Mouse (Mus musculus) neutrophil, adult 5-6 weeks (primary cell): ENCODE measurements around the gene Slc39a2. TPM values are rescaled to one million over a fixed set of nuclear protein-coding genes. Genes with fewer than 3 reads are reported as not detected.

Experiments
- ATAC-seq: fragments of 151-379, 151-347 bp; 2 replicates; pipeline ENCODE4 v1.8.0; 2017; ENCODE audit warnings: mild to moderate bottlenecking, moderate TSS enrichment; ENCODE audit not compliant: insufficient number of reproducible peaks, poor library complexity, low FRiP score, severe bottlenecking; ENCODE audit errors: extremely low read depth
- total RNA-seq: library from RNA; stranded (forward); fragments of 200-1000 nt; gene quantifications from 2 replicates; pipeline ENCODE4 v1.2.3, GENCODE M21; 2017

Gene Slc39a2
- total RNA-seq, 1 experiment from 2014 or later = 0.58 TPM

DNA sequence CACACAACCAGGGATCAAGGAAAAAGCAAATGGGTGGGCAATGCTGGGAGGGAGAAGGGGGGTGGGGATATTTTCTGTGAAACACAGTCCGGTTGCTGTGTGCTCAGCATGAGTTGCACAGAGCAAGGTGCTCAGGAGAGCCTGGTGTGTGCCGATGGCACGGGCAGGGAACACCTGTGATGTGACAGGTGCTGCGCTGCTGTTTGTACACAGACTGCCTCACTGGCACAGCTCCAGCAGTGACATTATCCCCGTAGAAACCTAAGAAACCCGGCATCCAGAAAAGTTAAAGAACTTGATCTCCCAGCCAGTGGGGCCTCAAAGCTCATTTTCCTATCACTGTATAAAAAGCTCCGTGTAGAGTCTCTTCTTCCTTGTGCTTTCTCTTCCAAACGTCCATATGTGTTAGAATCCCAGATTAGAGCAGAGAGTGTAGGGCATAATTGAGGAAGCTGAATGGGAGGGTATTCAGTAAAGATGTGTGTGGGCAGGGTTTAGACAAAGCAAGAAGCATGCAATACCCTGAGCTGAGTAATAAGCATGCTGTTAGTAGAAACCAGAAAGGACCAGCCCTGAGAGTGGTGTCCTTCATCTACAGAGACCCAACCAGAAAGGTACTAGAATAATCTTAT, 4.0 kb downstream of the Slc39a2 start:
- ATAC-seq = no peak

DNA sequence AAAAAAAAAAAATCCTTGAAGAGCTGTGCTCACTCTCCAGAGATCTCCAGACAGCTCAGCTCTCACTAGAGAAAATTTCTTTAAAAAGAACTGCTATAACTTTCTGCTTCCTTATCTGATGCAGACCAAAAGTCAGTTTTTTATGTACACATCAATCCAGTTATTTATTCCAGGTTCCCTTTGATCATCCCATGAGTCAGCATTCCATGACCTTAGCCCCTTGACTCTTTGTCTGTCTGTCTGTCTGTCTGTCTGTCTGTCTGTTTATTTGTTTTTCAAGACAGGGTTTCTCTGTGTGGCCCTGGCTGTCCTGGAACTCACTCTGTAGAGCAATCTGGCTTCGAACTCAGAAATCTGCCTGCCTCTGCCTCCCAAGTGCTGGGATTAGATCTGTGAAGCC, 6.7 kb downstream of the Slc39a2 start:
- no peak for ATAC-seq

DNA sequence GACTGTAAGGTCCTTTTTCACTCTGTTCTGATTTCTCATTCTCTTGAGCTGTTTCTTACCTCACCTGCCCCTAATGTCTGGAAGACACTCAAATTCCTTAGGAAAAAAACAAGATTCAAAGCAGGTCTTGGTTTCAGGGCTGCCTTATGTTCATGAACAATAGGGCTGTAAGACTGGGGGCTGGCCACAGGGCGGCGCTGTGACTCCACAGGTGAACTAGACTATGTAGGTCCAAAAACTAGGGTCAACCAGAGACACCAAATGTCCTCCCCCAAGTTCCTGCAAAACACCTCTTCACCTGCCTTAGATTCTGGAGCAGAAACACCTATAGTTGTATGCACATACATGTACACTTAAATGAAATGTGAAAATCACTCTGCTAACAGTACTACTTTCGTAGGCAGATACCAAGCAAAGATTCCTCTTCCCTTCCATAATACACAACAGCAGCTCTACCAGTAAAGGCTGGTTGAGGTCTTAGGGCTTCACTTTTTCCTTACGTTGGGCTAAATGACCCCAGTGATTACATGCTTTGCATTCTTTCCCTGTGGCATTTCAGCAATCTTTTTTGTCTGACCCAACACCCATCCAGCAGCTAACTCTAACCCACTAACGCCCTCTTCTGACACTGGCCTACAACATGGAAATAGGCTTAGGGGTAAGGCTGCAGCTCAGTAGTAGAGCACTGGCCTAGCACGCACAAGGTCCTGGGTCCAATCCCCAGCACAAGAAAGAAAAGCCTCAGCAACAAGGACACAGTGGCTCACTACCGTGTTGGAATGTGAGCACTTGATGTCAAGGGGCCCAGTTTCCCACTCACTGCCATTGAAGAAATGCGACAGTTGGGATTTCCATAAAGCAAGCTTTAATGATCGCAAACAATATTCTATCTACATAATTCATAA, 10.4 kb downstream of the Slc39a2 start:
- peak; percentile 55; the same call in 1 of the 2 replicates for ATAC-seq

DNA sequence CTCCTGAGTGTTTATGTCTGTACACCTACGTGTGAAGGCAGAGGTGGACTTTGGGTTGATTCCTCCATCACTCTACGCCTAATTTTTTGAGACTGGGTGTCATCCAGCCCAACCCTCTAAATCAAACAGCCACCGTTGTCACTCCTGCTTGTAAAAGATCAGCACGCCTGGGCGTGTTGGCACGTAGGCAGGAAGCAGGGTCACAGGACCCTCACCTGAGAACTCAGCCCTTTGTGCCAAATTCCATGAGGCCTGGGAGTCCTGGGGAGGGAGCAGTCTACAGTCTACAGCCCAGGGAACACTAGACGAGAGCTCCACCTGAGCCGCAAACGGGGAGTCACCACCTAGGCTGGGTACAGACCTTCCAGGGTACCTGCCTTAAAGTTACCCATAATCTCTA, 11.1 kb downstream of the Slc39a2 start:
- no peak for ATAC-seq

DNA sequence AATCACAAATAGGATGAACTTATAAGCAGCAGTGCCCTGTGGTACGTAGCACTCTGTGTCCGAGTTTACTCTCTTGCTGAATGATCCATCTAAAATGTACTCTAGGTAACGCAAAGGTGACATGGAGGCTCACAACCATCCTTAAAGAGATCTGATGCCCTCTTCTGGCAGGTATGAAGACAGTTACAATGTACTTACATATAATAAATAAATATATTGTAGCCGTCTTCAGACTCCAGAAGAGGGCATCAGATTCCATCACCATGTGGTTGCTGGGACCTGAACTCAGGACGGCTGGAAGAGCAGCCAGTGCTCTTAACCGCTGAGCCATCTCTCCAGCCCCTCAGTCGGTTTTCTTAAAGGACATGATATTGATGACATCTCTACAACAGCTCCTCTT, 12.0 kb downstream of the Slc39a2 start:
- no peak for ATAC-seq

DNA sequence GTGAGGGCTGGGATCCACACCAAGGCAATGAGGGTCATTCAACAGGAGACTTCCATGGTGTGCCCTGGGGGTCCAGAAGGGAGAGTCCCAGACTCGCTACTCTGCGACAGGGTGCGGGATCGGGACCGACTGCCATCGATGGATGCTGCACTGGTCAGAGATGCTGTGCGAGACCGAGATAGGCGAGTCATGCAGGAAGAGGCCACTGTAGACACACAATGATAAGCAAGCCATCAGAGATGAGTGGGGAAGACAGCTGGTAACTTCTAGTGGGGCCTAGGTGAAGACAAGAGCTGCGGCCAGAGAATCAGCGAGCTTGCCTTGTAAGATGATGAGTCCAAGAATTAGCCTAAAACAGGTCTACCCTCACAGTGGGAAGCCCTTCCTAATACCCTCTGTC, 13.4 kb downstream of the Slc39a2 start:
- ATAC-seq = no peak

DNA sequence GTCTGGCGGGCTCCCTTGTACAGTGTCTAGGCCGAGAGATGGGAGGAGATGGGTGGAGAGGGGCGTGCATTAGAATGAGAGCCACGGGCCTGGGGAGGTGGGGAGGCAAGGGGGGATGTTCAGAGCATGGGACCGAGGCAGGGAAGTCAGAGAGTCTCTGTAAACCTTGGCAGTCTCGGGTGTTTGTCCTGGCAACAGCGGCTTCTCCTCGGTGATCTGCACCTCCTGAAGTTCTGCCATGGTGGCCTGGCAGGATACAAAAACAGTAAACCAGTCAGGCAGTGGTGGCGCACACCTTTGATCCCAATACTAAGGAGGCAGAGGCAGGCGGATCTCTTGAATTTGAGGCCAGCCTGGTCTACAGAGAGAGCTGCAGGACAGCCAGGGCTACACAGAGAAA, 18.6 kb downstream of the Slc39a2 start:
- no peak for ATAC-seq

DNA sequence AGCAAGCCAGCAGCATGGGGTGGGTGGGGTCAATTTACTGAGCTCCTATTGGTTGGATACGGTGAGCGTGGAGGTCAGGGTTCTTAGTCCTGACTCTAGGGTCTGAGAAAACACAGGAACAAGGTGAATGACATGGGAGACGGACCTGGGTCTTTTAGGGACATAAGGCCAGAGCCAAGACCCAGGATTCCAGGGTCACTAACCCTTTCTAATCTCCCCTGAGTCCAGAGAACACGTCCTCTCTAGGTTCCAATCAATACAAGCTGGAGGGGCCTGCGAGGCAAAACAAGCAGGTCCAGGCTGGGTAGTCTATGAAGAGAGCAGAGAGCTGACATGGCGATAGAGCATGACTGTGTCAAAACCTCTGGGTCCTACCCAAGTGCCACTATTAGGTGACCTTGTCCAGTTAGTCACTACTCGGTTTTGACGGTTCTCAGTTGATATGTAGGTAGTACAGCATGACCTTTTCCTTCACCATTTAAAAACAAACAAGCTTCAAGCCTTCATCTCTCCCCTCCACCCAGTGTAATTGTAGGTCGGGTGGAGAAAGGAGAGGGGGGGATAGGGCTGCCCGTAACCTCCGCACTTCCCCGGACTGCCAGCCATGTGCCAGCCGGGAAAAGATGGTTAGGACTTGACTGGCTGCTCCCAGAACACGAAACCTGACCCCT, 19.8 kb downstream of the Slc39a2 start:
- no peak for ATAC-seq

DNA sequence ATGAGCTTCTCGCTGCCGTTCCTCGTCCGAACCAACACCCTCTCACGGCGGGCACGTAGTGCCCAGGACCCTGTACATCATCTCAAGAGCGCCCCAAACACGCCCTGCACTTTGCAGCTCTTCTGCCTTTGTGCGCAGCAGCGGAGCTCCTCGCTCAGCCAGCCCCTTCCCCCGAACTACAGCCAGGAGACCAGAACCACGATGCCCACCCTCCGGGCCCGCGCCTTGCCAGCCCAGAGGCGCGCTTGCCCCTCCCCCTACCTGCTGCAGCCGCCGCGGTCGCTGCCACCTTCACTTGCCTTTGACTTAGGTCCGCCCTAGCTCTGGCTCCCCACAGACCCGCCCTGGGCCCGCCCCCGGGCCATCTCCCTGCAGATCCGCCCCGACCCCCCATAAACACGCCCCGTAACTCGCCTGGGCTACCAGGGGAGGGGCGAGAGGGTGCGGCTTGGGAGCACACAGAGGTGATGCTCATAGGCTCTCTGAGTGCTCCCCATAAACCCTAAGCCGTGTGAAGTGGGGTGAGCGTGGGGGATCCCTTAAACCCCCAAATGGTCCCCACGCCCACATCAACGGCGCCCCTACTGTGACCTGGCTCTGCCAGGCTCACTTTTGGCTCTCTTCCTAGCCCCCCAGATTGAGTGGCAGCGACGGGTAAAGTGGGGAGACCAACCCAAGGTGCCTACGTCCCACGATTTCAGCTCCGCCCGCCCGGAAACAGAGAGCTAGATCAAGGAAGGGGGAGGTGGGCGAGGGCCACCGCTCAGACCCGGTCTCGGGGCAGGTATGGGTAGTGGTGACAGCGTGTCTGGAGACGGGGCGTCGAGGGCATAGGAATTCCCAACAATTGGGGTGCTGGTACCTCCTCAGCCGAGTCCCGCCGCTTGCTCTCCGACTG, 20.6 kb downstream of the Slc39a2 start:
- peak; percentile 61 for ATAC-seq

DNA sequence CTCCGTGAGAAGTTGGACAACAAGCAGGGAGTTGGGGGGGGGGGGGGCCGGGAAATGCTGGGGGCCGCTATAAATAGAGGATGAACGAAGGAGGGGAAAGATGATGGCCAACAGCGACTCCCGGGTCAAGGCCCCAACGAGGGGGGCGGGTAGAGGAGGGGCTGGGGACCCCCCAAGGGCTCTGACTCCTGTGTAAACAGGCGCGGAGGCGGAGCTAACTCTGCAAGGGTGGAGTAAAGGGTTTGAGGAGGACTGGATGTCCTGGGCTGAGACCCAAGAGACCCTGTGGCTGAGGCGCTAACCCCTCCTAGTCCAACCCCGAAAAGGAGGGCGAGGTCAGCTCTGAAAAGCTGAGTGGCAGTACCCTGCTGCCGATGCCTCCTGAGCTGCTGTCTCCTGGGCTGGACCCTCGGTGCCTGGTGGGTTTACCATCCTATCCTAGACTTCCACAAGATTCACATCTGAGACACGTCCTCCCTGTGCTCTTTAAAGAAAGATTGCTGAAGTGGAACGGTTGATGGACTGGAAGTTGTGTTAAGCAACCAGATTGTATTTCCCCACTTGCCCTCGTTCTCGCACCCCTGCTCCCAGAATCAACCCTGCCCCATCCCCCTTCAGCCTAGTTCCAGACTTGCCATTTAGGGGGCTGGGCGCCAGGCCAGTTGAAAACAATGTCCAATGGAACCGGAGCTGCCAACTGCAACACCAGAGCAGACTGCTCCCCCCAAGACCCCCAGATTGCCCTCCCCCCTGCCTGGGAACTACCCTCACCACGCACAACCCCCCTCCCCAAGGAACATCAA, 21.5 kb downstream of the Slc39a2 start, which contains the start of gene Ndrg2:
TSS of gene Ndrg2 (minus strand) at position 199 of the 803 bp plus-strand sequence.
- no peak for ATAC-seq

DNA sequence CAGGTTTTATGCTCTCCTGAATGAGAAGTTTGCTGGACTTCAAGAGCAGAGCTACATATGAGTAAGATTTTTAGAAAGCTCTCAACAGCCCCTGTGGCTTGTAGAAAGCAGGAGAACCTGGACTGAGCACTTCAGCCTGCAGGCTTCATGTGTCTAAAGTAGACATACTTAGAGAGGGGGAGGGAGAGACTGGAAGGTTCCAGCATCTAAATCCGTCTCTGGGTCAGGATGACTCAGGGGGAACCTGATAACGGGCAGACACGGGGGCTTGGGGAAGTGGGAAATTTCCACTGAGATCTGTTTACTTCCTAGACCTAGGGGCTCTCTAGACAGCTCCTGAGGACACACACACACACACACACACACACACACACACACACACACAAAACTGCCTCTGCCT, 22.3 kb downstream of the Slc39a2 start:
- ATAC-seq = no peak

DNA sequence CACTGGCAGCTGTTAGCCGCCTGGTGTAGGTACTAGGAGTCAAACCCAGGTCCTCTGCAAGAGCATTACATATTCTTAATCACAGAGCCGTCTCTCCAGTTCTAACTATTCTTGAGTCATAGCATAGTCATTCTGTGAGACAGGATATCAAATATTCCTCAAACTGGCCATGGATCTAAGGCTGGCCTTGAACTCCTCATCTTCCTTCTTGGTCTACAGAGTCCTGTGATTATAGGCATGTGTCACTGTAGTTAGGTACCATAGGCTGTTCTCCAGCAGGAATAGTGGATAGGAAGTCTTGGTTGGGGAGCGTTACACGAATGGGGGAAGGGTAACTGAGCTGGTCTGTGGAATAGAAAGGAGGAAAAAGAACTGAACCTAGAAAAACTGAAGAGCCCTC, 23.9 kb downstream of the Slc39a2 start:
- no peak for ATAC-seq

DNA sequence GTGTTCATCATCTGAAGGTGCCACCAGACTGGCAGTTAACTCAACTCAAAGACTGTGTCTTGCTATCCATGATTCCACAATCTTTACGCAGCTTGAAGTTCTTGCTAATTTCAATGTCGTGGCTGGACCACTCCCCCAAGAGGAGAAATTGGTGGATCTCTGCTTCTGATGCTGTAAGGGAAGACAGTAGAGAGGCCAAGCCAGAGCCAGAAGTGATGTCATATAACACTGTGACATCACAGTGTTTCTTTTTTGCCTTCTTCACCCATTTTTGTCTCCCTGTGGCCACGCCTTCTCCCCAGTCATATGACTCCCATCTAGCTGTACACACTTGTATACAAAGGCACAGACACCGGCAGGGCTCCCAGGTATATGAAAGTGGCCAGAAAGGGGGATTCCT, 25.4 kb downstream of the Slc39a2 start, which contains the start of gene Tppp2:
TSS of gene Tppp2 (plus strand) at position 301 of the 400 bp plus-strand sequence.
- ATAC-seq = no peak

DNA sequence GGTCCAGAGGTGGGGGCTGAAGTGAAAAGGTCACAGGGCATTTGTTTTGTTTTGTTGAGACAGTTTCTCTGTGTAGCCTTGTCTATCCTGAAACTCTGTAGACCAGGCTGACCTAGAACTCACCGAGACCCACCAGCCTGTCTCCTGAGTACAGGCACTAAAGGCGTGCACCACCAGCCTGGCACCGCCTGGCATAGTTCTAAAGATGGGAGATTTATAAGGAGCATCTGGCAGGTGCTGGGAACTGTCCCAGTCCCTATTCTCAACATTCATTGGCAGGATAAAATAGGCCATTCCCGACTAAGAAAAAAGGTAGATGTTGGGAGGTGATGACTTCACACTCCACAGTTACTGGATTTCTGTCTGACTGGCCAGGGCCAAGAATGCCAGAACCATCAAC, 26.3 kb downstream of the Slc39a2 start:
- no peak for ATAC-seq

DNA sequence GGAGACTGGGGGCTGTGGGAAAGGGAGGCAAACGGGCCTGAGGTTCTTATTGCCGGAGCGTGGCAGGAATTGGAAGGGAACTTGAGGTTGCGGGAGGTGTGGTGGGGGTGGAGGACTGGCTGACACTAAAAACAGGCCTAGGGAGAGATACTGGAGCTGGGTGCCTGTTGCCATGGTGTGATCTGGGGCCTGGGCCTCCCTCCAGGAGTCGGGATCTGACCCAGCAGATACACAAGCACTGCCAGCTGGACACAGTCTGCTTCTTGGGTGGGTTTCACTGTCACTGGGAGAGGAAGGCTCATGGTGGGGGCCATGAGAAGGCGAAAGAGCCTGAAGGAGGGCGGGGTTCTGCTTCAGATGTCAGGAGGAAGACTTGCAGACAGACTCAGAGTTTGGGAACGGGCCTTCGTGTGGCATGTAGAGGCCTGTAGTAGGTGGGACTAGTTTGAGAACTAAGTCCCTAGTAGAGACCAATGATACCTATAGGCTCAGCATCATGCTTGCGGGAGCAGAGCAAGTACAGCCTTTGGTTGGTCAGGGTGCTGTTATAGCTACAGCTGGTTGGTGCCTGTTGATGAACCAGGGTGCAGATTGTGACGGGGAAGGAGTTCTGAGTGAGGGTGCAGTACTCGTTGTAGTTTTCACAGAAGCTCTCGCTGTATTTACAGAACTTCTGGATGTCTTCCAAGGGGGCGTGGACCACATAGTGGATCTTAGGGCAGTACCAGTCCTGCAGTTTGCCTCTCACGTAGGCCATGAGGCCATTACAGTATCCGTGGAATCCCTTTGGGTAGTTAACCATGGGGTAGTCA, 29.3 kb downstream of the Slc39a2 start:
- ATAC-seq = no peak

DNA sequence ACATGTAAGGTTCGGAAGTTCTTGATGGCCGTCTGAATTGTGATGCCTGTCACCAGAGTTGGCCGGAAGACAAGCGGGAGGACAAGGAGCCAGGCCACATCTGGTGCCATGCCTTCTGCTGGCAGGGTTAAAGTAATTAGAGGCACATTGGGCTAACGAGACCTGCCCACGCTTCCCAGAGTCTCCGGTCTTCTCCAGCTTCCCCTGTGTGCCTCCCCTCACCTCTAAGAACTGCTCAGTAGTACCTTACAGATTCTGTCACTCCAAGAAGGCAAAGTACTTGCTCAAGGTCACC, 29.8 kb downstream of the Slc39a2 start, which contains the start of gene Rnase13:
TSS of gene Rnase13 (minus strand) at position 203 of the 295 bp plus-strand sequence.
- no peak for ATAC-seq

DNA sequence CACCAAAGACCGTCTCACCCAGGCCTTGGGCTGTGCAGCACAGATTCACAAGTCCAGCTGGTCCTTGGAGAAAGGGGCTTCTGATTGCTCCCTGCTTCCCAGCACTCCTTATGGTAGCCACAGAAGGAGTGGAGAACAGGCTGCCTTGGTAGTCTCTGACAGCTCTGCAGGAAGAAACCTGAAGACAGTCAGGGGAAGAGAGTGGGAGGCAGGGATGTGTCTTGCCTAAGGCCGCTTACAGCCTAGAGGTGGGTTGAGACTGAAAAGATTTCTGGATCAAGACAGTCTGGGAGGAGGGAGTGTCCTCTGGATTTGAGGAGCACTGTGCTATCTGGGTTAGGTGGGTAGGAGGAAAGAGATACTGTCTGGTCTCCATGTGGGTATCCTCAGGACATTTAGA, 30.2 kb downstream of the Slc39a2 start:
- ATAC-seq = no peak
